Mouse (Mus musculus): Measurements from ENCODE around the gene Prnp. TPM values are rescaled to one million over a fixed set of nuclear protein-coding genes. Genes with fewer than 3 reads are reported as not detected.
A peak's percentile ranks its signal among the peaks of the same experiment; 100 is the strongest.

Gene Prnp
- polyA plus RNA-seq, 1 experiment, result 119 TPM

DNA sequence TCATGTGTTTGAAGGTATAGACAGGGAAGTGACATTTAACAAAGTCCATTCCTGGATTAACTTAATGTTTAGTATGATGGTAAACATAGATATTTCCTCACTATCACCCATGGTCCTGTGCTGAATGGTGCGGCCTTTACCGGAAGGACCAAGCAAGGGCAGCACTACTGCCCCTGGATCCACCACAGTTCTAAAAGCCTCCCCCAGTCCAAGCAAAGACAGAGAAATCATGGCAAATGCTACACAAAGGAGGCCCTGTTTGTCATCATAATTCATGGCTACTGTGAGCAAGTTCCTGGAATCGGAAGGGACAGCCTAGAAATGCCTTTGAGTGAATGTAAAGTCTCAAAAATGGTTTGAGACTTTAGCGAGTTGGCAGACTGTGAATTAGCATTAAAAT, 13.7 kb upstream of the Prnp start:
- Histone ChIP-seq H3K4me1 (ENCODE audit: control insufficient read depth, insufficient read depth, insufficient read length, low read length) (peaks cover 4% of the 10 kb centered on the region; the same call in 1 of the 2 replicates), H3K4me3 (ENCODE audit: insufficient read depth, low read depth, low read length) (no peak overlapping the region), H3K27ac (replicated peaks; ENCODE audit: low read depth, low read length) (no peak overlapping the region)

- Histone ChIP-seq H3K27ac (replicated peaks; ENCODE audit: low read depth, low read length) (no peak overlapping the region), H3K4me1 (ENCODE audit: control insufficient read depth, insufficient read depth, insufficient read length, low read length) (no peaks in the 10 kb centered on the region), H3K4me3 (ENCODE audit: insufficient read depth, low read depth, low read length) (no peak overlapping the region)
Observed at GRCm38 (mm10) chr2:131897336-131898109, 12.2 kb upstream of the Prnp start.

DNA sequence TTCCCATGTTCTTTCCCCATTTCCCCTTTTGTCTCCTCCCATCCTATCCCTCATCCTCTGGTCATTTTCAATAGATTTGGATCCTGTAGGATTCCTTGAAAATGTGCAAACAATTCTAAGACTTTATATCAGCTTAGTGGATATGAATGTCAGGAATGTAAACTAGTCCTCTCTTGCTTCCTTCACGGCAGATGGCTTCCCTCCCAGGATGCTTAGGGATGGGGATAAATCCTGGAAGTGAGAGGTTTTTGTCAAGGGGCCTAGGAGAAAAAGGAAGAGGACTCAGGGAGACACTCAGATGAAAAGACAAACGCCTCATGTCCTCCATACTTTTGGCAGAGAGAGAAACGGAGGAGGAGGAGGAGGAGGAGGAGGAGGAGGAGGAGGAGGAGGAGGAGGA, 7.3 kb upstream of the Prnp start:
- H3K4me1 ChIP-seq (ENCODE audit: control insufficient read depth, insufficient read depth, insufficient read length, low read length), result peaks cover 6% of the 10 kb centered on the region; the same call in 1 of the 2 replicates
- 0 out of 2 replicates have a peak overlapping the region, but pooled peaks have one; percentile 50 for H3K27ac ChIP-seq (replicated peaks; ENCODE audit: low read depth, low read length)
- no peak overlapping the region for H3K4me3 ChIP-seq (ENCODE audit: insufficient read depth, low read depth, low read length)

DNA sequence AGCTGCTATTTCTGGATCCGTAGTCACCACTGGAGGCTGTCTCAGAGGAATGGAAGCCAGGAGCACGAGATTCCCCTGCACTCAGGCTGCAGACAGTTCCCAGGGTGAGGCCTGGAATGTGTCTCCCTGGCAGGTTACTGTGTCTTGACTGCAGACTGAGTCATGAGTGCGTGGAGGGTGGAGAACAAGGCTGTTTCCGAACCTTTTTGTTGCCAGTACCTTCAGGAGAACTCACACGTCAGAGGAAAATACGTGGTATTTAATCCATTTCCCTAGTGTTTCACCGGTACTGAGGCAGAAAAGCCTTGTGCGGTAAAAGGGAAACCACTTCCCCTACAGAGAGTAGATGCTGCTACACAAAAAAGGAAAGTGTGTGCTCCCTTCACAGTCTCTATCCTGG, 6.9 kb upstream of the Prnp start:
- Histone ChIP-seq H3K4me3 (ENCODE audit: insufficient read depth, low read depth, low read length) (no peak overlapping the region), H3K4me1 (ENCODE audit: control insufficient read depth, insufficient read depth, insufficient read length, low read length) (peaks cover 10% of the 10 kb centered on the region; the same call in 1 of the 2 replicates), H3K27ac (replicated peaks; ENCODE audit: low read depth, low read length) (peak overlapping the region; percentile 66)

GRCm38 (mm10) chr2:131905025-131905424, 4.7 kb upstream of the Prnp start:
- Histone ChIP-seq H3K4me3 (ENCODE audit: insufficient read depth, low read depth, low read length) (no peak overlapping the region), H3K4me1 (ENCODE audit: control insufficient read depth, insufficient read depth, insufficient read length, low read length) (peaks cover 23% of the 10 kb centered on the region), H3K27ac (replicated peaks; ENCODE audit: low read depth, low read length) (no peak overlapping the region)

DNA sequence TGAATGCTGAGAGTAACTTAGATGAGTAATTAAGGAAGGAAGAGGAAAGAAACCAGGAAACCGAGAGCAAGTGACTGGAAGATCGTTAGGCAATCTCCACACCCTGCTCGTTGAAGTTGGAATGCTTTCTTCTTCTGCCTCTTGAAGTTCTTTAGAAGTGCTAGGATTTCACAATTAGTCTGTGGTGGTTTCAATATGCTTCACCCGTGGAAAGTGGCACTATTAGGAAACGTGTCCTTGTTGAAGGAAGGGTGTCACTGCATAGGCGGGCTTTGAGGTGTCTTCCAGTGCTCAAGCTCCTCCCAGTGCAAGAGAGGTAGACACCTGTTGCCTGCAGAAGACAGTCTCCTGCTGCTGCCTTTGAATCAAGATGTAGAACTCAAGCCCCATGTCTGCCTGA, 4.0 kb upstream of the Prnp start:
- H3K4me3 ChIP-seq (ENCODE audit: insufficient read depth, low read depth, low read length), result no peak overlapping the region
- H3K27ac ChIP-seq (replicated peaks; ENCODE audit: low read depth, low read length), result no peak overlapping the region
- peaks cover 23% of the 10 kb centered on the region for H3K4me1 ChIP-seq (ENCODE audit: control insufficient read depth, insufficient read depth, insufficient read length, low read length)

DNA sequence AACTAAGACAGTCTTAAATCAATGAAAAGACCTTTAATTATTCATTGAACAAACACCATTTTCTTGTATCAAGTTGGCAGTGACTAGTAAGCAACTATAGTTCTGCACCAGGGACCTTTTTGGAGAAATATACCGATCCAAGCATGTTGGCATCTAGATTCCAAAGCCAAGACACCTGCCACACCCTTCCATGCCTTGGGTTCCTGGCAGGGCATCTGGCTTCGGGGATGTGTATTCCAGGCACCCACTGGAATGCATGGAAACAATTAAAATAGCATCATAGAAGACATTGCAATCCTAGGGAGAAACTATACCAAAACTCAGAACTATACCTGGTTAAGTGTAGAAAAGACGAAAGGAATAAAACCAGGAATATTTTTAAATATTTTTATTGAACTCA, 3.5 kb upstream of the Prnp start:
- Histone ChIP-seq H3K4me1 (ENCODE audit: control insufficient read depth, insufficient read depth, insufficient read length, low read length) (peaks cover 25% of the 10 kb centered on the region), H3K4me3 (ENCODE audit: insufficient read depth, low read depth, low read length) (no peak overlapping the region), H3K27ac (replicated peaks; ENCODE audit: low read depth, low read length) (no peak overlapping the region)

DNA sequence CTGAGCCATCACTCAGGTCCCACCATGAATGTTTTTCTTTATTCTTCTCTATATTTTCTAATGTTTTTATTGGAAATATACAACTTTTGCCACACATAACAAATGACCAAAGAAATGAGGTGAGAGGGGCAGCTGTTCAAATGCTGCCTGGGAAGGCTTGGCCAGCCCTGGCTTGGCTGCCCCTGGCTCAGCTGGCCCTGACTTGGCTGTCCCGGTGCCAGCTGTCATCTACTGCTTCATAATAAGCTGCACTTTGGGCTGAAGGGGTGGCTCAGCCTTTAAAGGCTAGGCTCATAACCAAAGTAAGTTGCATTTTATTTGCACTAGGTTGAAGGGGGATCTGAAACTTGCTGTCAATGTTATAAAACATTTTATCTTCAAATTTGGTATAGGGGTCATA, 2.9 kb upstream of the Prnp start:
- Histone ChIP-seq H3K4me1 (ENCODE audit: control insufficient read depth, insufficient read depth, insufficient read length, low read length) (peaks cover 29% of the 10 kb centered on the region), H3K4me3 (ENCODE audit: insufficient read depth, low read depth, low read length) (no peak overlapping the region), H3K27ac (replicated peaks; ENCODE audit: low read depth, low read length) (no peak overlapping the region)

DNA sequence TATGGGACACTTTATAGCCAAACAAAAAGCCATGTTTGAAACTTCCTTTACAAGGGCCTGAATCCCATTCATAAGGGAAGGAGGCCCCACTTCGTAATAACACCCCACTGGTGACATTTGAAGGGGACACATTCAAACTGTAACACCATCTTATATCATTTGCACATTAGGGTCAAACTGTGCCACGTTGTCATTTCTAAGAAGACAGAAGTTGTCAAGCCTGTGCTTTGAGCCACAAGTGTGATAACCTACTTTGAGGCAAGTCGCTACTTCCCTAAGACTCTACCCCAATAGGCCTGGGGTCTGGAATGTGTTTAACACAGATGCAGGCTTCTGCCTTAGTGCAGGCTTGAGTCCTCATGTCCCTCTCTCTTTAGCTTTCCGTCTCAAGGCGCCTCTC, 2.4 kb upstream of the Prnp start:
- H3K27ac ChIP-seq (replicated peaks; ENCODE audit: low read depth, low read length), result 0 out of 2 replicates have a peak overlapping the region, but pooled peaks have one; percentile 3
- H3K4me3 ChIP-seq (ENCODE audit: insufficient read depth, low read depth, low read length), result no peak overlapping the region
- peaks cover 29% of the 10 kb centered on the region for H3K4me1 ChIP-seq (ENCODE audit: control insufficient read depth, insufficient read depth, insufficient read length, low read length)

DNA sequence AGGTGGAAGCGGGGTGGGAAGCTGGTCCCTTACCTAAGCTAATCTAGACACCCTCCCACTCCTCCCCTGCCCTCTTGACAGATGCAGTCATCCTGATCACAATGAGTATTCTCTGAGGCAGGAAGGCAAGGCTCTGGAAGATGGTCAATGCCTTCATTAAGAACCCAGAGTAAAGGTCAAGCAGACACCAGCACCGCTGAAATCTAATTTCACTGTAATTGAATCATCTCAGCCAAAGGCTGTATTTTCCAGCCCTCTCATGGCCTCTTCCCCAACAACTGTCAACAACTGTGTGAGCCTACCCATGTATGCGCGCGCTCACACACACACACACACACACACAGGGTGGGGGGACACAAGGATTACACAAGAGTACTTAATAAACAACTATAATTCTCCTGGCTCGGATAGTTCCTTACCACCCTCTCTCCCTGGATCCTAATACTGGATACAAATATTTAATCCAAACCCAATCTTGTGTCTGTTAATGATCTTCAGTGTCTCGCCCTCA, 1.3 kb upstream of the Prnp start:
- Histone ChIP-seq H3K27ac (replicated peaks; ENCODE audit: low read depth, low read length) (peak overlapping the region; percentile 71), H3K4me3 (ENCODE audit: insufficient read depth, low read depth, low read length) (no peak overlapping the region), H3K4me1 (ENCODE audit: control insufficient read depth, insufficient read depth, insufficient read length, low read length) (peaks cover 31% of the 10 kb centered on the region)

DNA sequence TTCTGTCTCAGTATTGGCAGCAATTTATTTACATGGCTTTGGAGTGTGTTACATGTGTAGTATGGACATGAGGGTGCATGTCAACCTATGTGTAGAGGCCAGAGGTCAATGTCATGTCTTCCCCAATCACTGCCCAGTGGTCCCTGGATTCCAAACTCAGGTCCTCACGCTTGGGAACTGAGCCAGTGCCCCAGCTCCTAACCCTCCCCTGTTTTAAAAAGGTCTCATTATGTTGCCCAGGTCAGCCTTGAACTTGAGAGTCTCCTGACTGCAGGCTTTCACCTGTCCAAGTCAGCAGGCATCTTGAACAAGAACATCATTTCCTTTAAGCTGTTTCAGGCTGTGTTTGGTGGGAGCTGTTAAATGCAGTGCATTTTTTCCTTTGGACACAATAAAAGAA, 822 bp upstream of the Prnp start:
- no peak overlapping the region for H3K4me3 ChIP-seq (ENCODE audit: insufficient read depth, low read depth, low read length)
- H3K27ac ChIP-seq (replicated peaks; ENCODE audit: low read depth, low read length), result peak overlapping the region; percentile 71
- H3K4me1 ChIP-seq (ENCODE audit: control insufficient read depth, insufficient read depth, insufficient read length, low read length), result peaks cover 31% of the 10 kb centered on the region

DNA sequence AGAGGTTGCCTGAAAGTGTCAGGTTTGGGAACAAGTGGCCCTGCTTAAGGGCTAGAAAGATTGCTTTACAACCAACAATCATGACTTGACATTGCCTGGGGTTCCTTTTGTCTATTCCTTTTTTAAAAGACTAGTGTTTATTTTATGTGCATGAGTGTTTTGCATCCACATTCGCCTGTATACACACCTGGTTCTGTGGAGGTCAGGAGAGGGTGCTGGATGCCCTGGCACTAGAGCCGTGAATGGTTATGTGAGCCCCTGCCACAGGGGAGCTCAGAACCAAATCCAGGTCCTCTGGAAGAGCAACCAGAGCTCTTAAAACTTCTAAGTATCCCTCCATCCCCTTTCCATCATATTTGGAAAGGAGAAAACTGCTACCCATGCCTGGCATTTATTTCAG, 1.1 kb downstream of the Prnp start:
- peaks cover 32% of the 10 kb centered on the region for H3K4me1 ChIP-seq (ENCODE audit: control insufficient read depth, insufficient read depth, insufficient read length, low read length)
- H3K4me3 ChIP-seq (ENCODE audit: insufficient read depth, low read depth, low read length), result peak overlapping the region; percentile 2; the same call in 1 of the 2 replicates
- no peak overlapping the region for H3K27ac ChIP-seq (replicated peaks; ENCODE audit: low read depth, low read length)

- Histone ChIP-seq H3K27ac (replicated peaks; ENCODE audit: low read depth, low read length) (peak overlapping the region; percentile 30), H3K4me3 (ENCODE audit: insufficient read depth, low read depth, low read length) (peak overlapping the region; percentile 7; the same call in 1 of the 2 replicates), H3K4me1 (ENCODE audit: control insufficient read depth, insufficient read depth, insufficient read length, low read length) (peaks cover 31% of the 10 kb centered on the region)
Observed at GRCm38 (mm10) chr2:131911341-131911740, 1.6 kb downstream of the Prnp start.

GRCm38 (mm10) chr2:131912526-131913258, 3.0 kb downstream of the Prnp start:
- Histone ChIP-seq H3K4me3 (ENCODE audit: insufficient read depth, low read depth, low read length) (no peak overlapping the region), H3K27ac (replicated peaks; ENCODE audit: low read depth, low read length) (no peak overlapping the region), H3K4me1 (ENCODE audit: control insufficient read depth, insufficient read depth, insufficient read length, low read length) (peaks cover 25% of the 10 kb centered on the region)

GRCm38 (mm10) chr2:131932275-131932902, 22.7 kb downstream of the Prnp start:
- Histone ChIP-seq H3K4me3 (ENCODE audit: insufficient read depth, low read depth, low read length) (no peak overlapping the region), H3K27ac (replicated peaks; ENCODE audit: low read depth, low read length) (no peak overlapping the region), H3K4me1 (ENCODE audit: control insufficient read depth, insufficient read depth, insufficient read length, low read length) (peaks cover 4% of the 10 kb centered on the region; the same call in 1 of the 2 replicates)
